Mouse (Mus musculus): ENCODE results near the gene Tenm1. TPM values are rescaled to one million over a fixed set of nuclear protein-coding genes. Genes with fewer than 3 reads are reported as not detected.
A peak's percentile ranks its signal among the peaks of the same experiment; 100 is the strongest.

Tenm1 gene
- total and polyA plus RNA-seq, 2 experiments from 2014 or later, result 24.4 to 54.4 TPM

GRCm38 (mm10) chrX:42580521-42580920, 848.4 kb downstream of the Tenm1 start:
- ATAC-seq, result no peak
- Histone ChIP-seq H3K4me3 (ENCODE audit: low read length) (no peak overlapping the region), H3K27ac (no peak overlapping the region), H3K27me3 (ENCODE audit: insufficient read depth, low read length) (no peaks in the 10 kb centered on the region), H3K9me3 (ENCODE audit: low read length) (no peaks in the 10 kb centered on the region), H3K36me3 (ENCODE audit: insufficient read depth, low read length) (no peaks in the 10 kb centered on the region), H3K9ac (replicated peaks; ENCODE audit: low read length) (no peak overlapping the region), H3K4me1 (ENCODE audit: insufficient read depth, low read length) (no peaks in the 10 kb centered on the region), H3K4me2 (ENCODE audit: low read depth, low read length) (no peak overlapping the region)
- no peak for DNase-seq (ENCODE audit: low spot score)
- WGBS, result 61% methylated on average over 2 of the region's 2 CpGs
- TF ChIP-seq CTCF (IDR thresholded peaks at IDR 0.05; ENCODE audit: low read depth), result no peak

- Histone ChIP-seq H3K9me3 (ENCODE audit: low read length) (no peaks in the 10 kb centered on the region), H3K27ac (no peak overlapping the region), H3K27me3 (ENCODE audit: insufficient read depth, low read length) (no peaks in the 10 kb centered on the region), H3K9ac (replicated peaks; ENCODE audit: low read length) (no peak overlapping the region), H3K4me2 (ENCODE audit: low read depth, low read length) (no peak overlapping the region), H3K4me3 (ENCODE audit: low read length) (no peak overlapping the region), H3K4me1 (ENCODE audit: insufficient read depth, low read length) (no peaks in the 10 kb centered on the region), H3K36me3 (ENCODE audit: insufficient read depth, low read length) (no peaks in the 10 kb centered on the region)
- peak; percentile 40; the same call in 1 of the 2 replicates for TF ChIP-seq CTCF (IDR thresholded peaks at IDR 0.05; ENCODE audit: low read depth)
- DNase-seq (ENCODE audit: low spot score) (peak; percentile 13), ATAC-seq (no peak)
- 71% methylated on average over 4 of the region's 4 CpGs for WGBS
Observed at GRCm38 (mm10) chrX:42558683-42559082, 870.2 kb downstream of the Tenm1 start.

GRCm38 (mm10) chrX:42557284-42557683, 871.6 kb downstream of the Tenm1 start:
- WGBS, result 27% methylated on average over 7 of the region's 7 CpGs
- no peak overlapping the region for H3K4me2 ChIP-seq (ENCODE audit: low read depth, low read length)
- peak; percentile 72 for TF ChIP-seq CTCF (IDR thresholded peaks at IDR 0.05; ENCODE audit: low read depth)
- no peaks in the 10 kb centered on the region for H3K9me3 ChIP-seq (ENCODE audit: low read length)
- no peaks in the 10 kb centered on the region for H3K4me1 ChIP-seq (ENCODE audit: insufficient read depth, low read length)
- no peak overlapping the region for H3K9ac ChIP-seq (replicated peaks; ENCODE audit: low read length)
- peak; percentile 76 for DNase-seq (ENCODE audit: low spot score)
- no peaks in the 10 kb centered on the region for H3K36me3 ChIP-seq (ENCODE audit: insufficient read depth, low read length)
- H3K4me3 ChIP-seq (ENCODE audit: low read length), result no peak overlapping the region
- H3K27ac ChIP-seq, result no peak overlapping the region
- ATAC-seq, result no peak
- no peaks in the 10 kb centered on the region for H3K27me3 ChIP-seq (ENCODE audit: insufficient read depth, low read length)

- Histone ChIP-seq H3K4me1 (ENCODE audit: insufficient read depth, low read length) (no peaks in the 10 kb centered on the region), H3K9ac (replicated peaks; ENCODE audit: low read length) (no peak overlapping the region), H3K9me3 (ENCODE audit: low read length) (no peaks in the 10 kb centered on the region), H3K4me2 (ENCODE audit: low read depth, low read length) (no peak overlapping the region), H3K4me3 (ENCODE audit: low read length) (no peak overlapping the region), H3K36me3 (ENCODE audit: insufficient read depth, low read length) (no peaks in the 10 kb centered on the region), H3K27ac (no peak overlapping the region), H3K27me3 (ENCODE audit: insufficient read depth, low read length) (no peaks in the 10 kb centered on the region)
- WGBS, result 70% methylated on average over 4 of the region's 4 CpGs
- no peak for TF ChIP-seq CTCF (IDR thresholded peaks at IDR 0.05; ENCODE audit: low read depth)
- no peak for DNase-seq (ENCODE audit: low spot score)
- ATAC-seq, result no peak
Observed at GRCm38 (mm10) chrX:42548513-42548912, 880.4 kb downstream of the Tenm1 start.

- WGBS, result 97% methylated on average over 1 of the region's 1 CpGs
- H3K4me3 ChIP-seq (ENCODE audit: low read length), result no peak overlapping the region
- H3K36me3 ChIP-seq (ENCODE audit: insufficient read depth, low read length), result no peaks in the 10 kb centered on the region
- no peaks in the 10 kb centered on the region for H3K9me3 ChIP-seq (ENCODE audit: low read length)
- no peaks in the 10 kb centered on the region for H3K4me1 ChIP-seq (ENCODE audit: insufficient read depth, low read length)
- H3K4me2 ChIP-seq (ENCODE audit: low read depth, low read length), result no peak overlapping the region
- H3K9ac ChIP-seq (replicated peaks; ENCODE audit: low read length), result no peak overlapping the region
- no peaks in the 10 kb centered on the region for H3K27me3 ChIP-seq (ENCODE audit: insufficient read depth, low read length)
- H3K27ac ChIP-seq, result no peak overlapping the region
- ATAC-seq, result no peak
- TF ChIP-seq CTCF (IDR thresholded peaks at IDR 0.05; ENCODE audit: low read depth), result no peak
- DNase-seq (ENCODE audit: low spot score), result no peak
Observed at GRCm38 (mm10) chrX:42545076-42545475, 883.9 kb downstream of the Tenm1 start.

GRCm38 (mm10) chrX:42540756-42541053, 888.2 kb downstream of the Tenm1 start:
- peak; percentile 76 for TF ChIP-seq CTCF (IDR thresholded peaks at IDR 0.05; ENCODE audit: low read depth)
- 31% methylated on average over 5 of the region's 5 CpGs for WGBS

GRCm38 (mm10) chrX:42540030-42540755, 888.7 kb downstream of the Tenm1 start:
- H3K9me3 ChIP-seq (ENCODE audit: low read length), result no peaks in the 10 kb centered on the region
- 24% methylated on average over 3 of the region's 3 CpGs for WGBS
- peak overlapping the region; percentile 45 for H3K4me2 ChIP-seq (ENCODE audit: low read depth, low read length)
- no peak overlapping the region for H3K9ac ChIP-seq (replicated peaks; ENCODE audit: low read length)
- TF ChIP-seq CTCF (IDR thresholded peaks at IDR 0.05; ENCODE audit: low read depth), result no peak
- ATAC-seq (peak; percentile 84), DNase-seq (ENCODE audit: low spot score) (peak; percentile 49)
- no peaks in the 10 kb centered on the region for H3K4me1 ChIP-seq (ENCODE audit: insufficient read depth, low read length)
- H3K4me3 ChIP-seq (ENCODE audit: low read length), result peak overlapping the region; percentile 10; the same call in 1 of the 2 replicates
- no peaks in the 10 kb centered on the region for H3K36me3 ChIP-seq (ENCODE audit: insufficient read depth, low read length)
- no peaks in the 10 kb centered on the region for H3K27me3 ChIP-seq (ENCODE audit: insufficient read depth, low read length)
- peak overlapping the region; percentile 55; the same call in 1 of the 2 replicates for H3K27ac ChIP-seq

More at GRCm38 (mm10) chrX:42540756-42541053, 888.2 kb downstream of the Tenm1 start:
- Histone ChIP-seq H3K4me3 (ENCODE audit: low read length) (peak overlapping the region; percentile 10; the same call in 1 of the 2 replicates), H3K4me1 (ENCODE audit: insufficient read depth, low read length) (no peaks in the 10 kb centered on the region), H3K36me3 (ENCODE audit: insufficient read depth, low read length) (no peaks in the 10 kb centered on the region), H3K27me3 (ENCODE audit: insufficient read depth, low read length) (no peaks in the 10 kb centered on the region), H3K4me2 (ENCODE audit: low read depth, low read length) (peak overlapping the region; percentile 45), H3K9ac (replicated peaks; ENCODE audit: low read length) (no peak overlapping the region), H3K27ac (peak overlapping the region; percentile 55; the same call in 1 of the 2 replicates), H3K9me3 (ENCODE audit: low read length) (no peaks in the 10 kb centered on the region)
- DNase-seq (ENCODE audit: low spot score) (peak; percentile 86), ATAC-seq (peak; percentile 51; the same call in 1 of the 2 replicates)

Measured in hindbrain, postnatal 0 days (tissue).